Mouse (Mus musculus): ENCODE results near the gene Slx4. TPM values are rescaled to one million over a fixed set of nuclear protein-coding genes. Genes with fewer than 3 reads are reported as not detected.
"Not testable (repeated sequence)": the region's sequence is repeated elsewhere in the genome, so short reads cannot be mapped to it uniquely, and the experiment has no call there.

Slx4 gene
- total RNA-seq, 4 experiments from 2014 or later = 46.2 to 51.1 (median 47.8) TPM

- no peak for DNase-seq (ENCODE audit: low spot score in 2 of 2)
Observed at GRCm38 (mm10) chr16:4012882-4013570, 9.5 kb upstream of the Slx4 start.

GRCm38 (mm10) chr16:3988410-3988809 lies 15.2 kb downstream of the Slx4 start:
- no peak for DNase-seq (ENCODE audit: low spot score in 2 of 2)

- DNase-seq (ENCODE audit: low spot score in 2 of 2) = no peak
Observed at GRCm38 (mm10) chr16:3983146-3983700, 20.3 kb downstream of the Slx4 start.

- DNase-seq (ENCODE audit: low spot score in 2 of 2) = no peak
Observed at GRCm38 (mm10) chr16:3982173-3982572, 21.4 kb downstream of the Slx4 start.

DNA sequence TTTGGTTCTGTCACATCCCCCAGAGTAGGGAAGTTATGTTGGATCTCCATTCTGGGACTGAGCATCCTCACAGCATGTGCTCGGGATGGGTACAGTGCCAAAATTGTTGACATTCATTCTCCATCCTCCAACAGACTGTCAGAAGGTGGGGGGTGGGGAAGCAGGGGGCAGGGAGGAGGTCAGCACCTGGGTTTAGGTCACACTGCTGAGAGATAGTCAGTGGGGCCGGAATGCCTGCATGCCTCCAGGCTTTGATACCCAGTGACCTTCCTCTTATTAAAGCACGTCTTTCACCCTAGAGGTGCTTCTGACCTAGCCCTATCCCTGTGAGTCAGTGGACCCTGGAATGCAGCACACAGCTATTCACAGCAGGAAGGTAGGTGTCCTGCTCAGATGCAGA lies 26.9 kb downstream of the Slx4 start:
- DNase-seq (ENCODE audit: low spot score in 2 of 2) = no peak

- DNase-seq (ENCODE audit: low spot score in 2 of 2) = no peak
Observed at GRCm38 (mm10) chr16:3976251-3976671, 27.3 kb downstream of the Slx4 start, which contains the start of gene Nlrc3. TSS of gene Nlrc3 (minus strand) at chr16:3976632.

- no peak for DNase-seq (ENCODE audit: low spot score in 2 of 2)
Observed at GRCm38 (mm10) chr16:3975658-3976057, 27.9 kb downstream of the Slx4 start.

- not testable (repeated sequence) for DNase-seq (ENCODE audit: low spot score in 2 of 2)
Observed at GRCm38 (mm10) chr16:3974456-3974855, 29.1 kb downstream of the Slx4 start.

GRCm38 (mm10) chr16:3965534-3965933 lies 38.0 kb downstream of the Slx4 start:
- no peak for DNase-seq (ENCODE audit: low spot score in 2 of 2)

- no peak for DNase-seq (ENCODE audit: low spot score in 2 of 2)
Observed at GRCm38 (mm10) chr16:3964990-3965389, 38.6 kb downstream of the Slx4 start.

DNA sequence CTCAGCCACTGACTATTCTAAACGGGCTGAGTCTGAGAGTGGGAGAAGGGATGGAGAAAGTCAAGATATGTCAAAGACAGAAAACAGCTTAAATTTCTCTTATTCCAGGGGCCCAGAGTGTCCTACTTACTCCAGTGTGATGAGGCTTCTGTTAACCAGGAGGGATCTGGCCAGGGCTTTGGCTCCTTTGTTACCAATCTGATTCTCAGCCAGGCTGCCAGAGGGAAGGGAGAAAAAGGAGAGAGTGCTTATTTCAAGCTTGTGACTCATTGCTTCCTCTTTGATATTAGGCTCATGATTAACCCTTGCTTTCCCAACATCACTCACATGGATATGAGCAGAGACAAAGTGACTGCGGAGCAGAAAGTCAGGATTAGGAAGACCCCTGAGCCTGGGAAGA lies 44.3 kb downstream of the Slx4 start:
- DNase-seq (ENCODE audit: low spot score in 2 of 2) = no peak

DNA sequence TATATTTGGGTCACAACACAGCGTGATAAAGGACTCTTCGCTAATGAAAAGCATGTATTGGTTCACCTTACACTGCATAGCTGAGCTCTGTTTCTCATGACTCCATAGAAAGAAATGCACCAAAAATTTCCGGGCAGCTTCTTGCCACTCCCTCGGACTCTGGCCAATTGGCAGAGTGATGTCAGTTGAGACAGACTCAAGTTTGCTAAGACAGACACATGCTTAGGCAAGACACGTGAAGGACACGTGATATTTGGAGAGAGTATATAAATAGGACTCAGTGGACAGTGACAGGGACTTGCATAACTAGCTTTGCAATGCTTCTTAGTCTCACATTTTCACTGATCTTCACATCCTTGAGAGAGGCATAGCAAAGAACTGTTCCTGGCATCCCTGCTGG lies 47.2 kb downstream of the Slx4 start:
- no peak for DNase-seq (ENCODE audit: low spot score in 2 of 2)

GRCm38 (mm10) chr16:3951141-3951540 lies 52.4 kb downstream of the Slx4 start:
- no peak for DNase-seq (ENCODE audit: low spot score in 2 of 2)

DNA sequence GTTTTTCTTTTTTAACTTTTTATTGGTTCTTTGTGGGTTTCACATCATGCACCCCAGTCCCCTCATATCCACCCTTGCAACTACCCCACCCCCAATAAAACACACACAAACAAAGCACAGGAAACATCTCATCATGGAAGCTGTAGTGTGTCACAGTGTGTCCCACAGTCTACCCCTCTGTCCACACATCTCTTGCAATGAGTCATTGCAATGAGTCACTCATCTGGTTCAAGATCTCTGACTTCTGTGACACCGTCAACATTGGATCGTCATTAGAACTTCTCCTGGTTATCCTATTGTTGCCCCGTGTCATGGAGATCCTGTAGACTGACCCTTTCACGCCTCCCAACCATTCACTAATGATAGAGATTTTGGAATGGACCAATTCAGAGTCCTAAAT lies 68.9 kb downstream of the Slx4 start:
- DNase-seq (ENCODE audit: low spot score in 2 of 2) = no peak

GRCm38 (mm10) chr16:3934091-3934490 lies 69.5 kb downstream of the Slx4 start:
- DNase-seq (ENCODE audit: low spot score in 2 of 2) = no peak

DNA sequence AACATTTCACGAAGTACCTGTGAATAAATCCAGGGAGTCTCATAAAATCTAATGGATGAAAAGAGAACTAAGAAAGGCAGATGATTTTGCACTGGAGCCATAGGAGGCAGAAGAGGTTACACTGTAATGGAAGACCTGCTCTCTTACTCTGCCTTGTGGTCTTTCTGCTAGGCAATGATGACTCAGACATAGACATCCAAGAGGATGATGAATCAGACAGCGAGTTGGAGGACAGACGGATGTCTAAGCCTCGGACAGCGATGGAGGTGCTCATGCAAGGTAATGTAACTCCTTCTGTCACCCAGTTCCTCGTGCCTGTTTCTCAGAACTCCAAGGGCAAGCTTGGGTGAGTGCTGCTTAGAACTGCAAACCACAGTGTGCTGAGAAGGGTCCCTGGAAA lies 70.0 kb downstream of the Slx4 start:
- no peak for DNase-seq (ENCODE audit: low spot score in 2 of 2)

- DNase-seq (ENCODE audit: low spot score in 2 of 2) = no peak
Observed at GRCm38 (mm10) chr16:3929151-3929550, 74.4 kb downstream of the Slx4 start.

Other genes starting within 250 kb of the Slx4 start
- gene Olfr15, start 172.9 kb downstream of the Slx4 start, total RNA-seq (2022) = not detected
- gene Zfp174, start 156.5 kb downstream of the Slx4 start, total RNA-seq (2022) = 1 to 10 TPM; 4.2 to 5.3 (median 4.7) TPM
- gene Naa60, start 131.4 kb downstream of the Slx4 start, total RNA-seq (2022) = 100 to 1,000 TPM; 109 to 146 (median 127) TPM
- 10 to 100 TPM; 26.0 to 29.7 (median 27.4) TPM for gene Zfp597, start 119.2 kb downstream of the Slx4 start, total RNA-seq (2022)
- 1 to 10 TPM in 2 of 4 experiments, under 1 TPM in 1, not detected in 1; 0.96 to 1.2 (median 1.0) TPM for gene Gm20695, start 119.1 kb downstream of the Slx4 start, total RNA-seq (2022)
- 10 to 100 TPM in 1 of 4 experiments, 1 to 10 TPM in 3; 7.9 to 12.0 (median 8.6) TPM for gene 1700037C18Rik, start 95.1 kb downstream of the Slx4 start, total RNA-seq (2022)
- 10 to 100 TPM; 23.0 to 30.6 (median 28.1) TPM for gene Cluap1, start 95.0 kb downstream of the Slx4 start, total RNA-seq (2022)
- gene Nlrc3, start 27.1 kb downstream of the Slx4 start, total RNA-seq (2022) = 1 to 10 TPM; 1.6 to 2.6 (median 2.4) TPM
- not detected for gene Dnase1, start 33.2 kb upstream of the Slx4 start, total RNA-seq (2022)
- 10 to 100 TPM; 69.8 to 76.9 (median 73.8) TPM for gene Trap1, start 74.1 kb upstream of the Slx4 start, total RNA-seq (2022)
- 10 to 100 TPM; 73.3 to 76.9 (median 74.6) TPM for gene Crebbp, start 210.2 kb upstream of the Slx4 start, total RNA-seq (2022)